Mouse (Mus musculus): ENCODE data around the gene Eml4. TPM values are rescaled to one million over a fixed set of nuclear protein-coding genes. Genes with fewer than 3 reads are reported as not detected.

Eml4 gene
- total RNA-seq, 2 experiments from 2014 or later, result 17.5 to 18.1 TPM

- no peak for DNase-seq
These were observed 32.0 kb downstream of the Eml4 start for GRCm38 (mm10) chr17:83382752-83383151.

- DNase-seq, result no peak
These were observed 34.2 kb downstream of the Eml4 start for GRCm38 (mm10) chr17:83384981-83385380.

- DNase-seq, result no peak
These were observed 36.4 kb downstream of the Eml4 start for GRCm38 (mm10) chr17:83387161-83387560.

- no peak for DNase-seq
These were observed 43.3 kb downstream of the Eml4 start for GRCm38 (mm10) chr17:83394013-83394412.

GRCm38 (mm10) chr17:83397571-83398100, 46.9 kb downstream of the Eml4 start:
- peak; percentile 22 for DNase-seq

GRCm38 (mm10) chr17:83398756-83399155, 48.0 kb downstream of the Eml4 start:
- no peak for DNase-seq

- no peak for DNase-seq
These were observed 79.9 kb downstream of the Eml4 start for GRCm38 (mm10) chr17:83430607-83431006.

- no peak for DNase-seq
These were observed 92.7 kb downstream of the Eml4 start for GRCm38 (mm10) chr17:83443406-83443805.

GRCm38 (mm10) chr17:83449583-83449982, 98.9 kb downstream of the Eml4 start:
- DNase-seq, result no peak

- no peak for DNase-seq
These were observed 100.6 kb downstream of the Eml4 start for GRCm38 (mm10) chr17:83451367-83451766.

GRCm38 (mm10) chr17:83451796-83452195, 101.1 kb downstream of the Eml4 start:
- no peak for DNase-seq

- DNase-seq, result no peak
These were observed 101.7 kb downstream of the Eml4 start for GRCm38 (mm10) chr17:83452451-83452850.

- DNase-seq, result no peak
These were observed 102.9 kb downstream of the Eml4 start for GRCm38 (mm10) chr17:83453587-83453986.

GRCm38 (mm10) chr17:83457271-83457670, 106.5 kb downstream of the Eml4 start:
- DNase-seq, result no peak

GRCm38 (mm10) chr17:83465969-83466368, 115.2 kb downstream of the Eml4 start:
- DNase-seq, result no peak

- no peak for DNase-seq
These were observed 116.0 kb downstream of the Eml4 start for GRCm38 (mm10) chr17:83466697-83467251.

GRCm38 (mm10) chr17:83469586-83469985, 118.9 kb downstream of the Eml4 start:
- no peak for DNase-seq

GRCm38 (mm10) chr17:83477089-83477488, 126.4 kb downstream of the Eml4 start:
- no peak for DNase-seq

- peak; percentile 18 for DNase-seq
These were observed 130.8 kb downstream of the Eml4 start for GRCm38 (mm10) chr17:83481551-83481950.

GRCm38 (mm10) chr17:83482817-83483536, 132.2 kb downstream of the Eml4 start:
- DNase-seq, result no peak

- DNase-seq, result no peak
These were observed 133.1 kb downstream of the Eml4 start for GRCm38 (mm10) chr17:83483784-83484183.

- no peak for DNase-seq
These were observed 137.0 kb downstream of the Eml4 start for GRCm38 (mm10) chr17:83487762-83488161.

- no peak for DNase-seq
These were observed 148.2 kb downstream of the Eml4 start for GRCm38 (mm10) chr17:83498889-83499288.

GRCm38 (mm10) chr17:83499692-83500091, 149.0 kb downstream of the Eml4 start:
- DNase-seq, result no peak

Data from heart, postnatal 4 days (tissue).